Mouse (Mus musculus): Measurements from ENCODE around the gene Olah. TPM values are rescaled to one million over a fixed set of nuclear protein-coding genes. Genes with fewer than 3 reads are reported as not detected.

Gene Olah
- 0.25 TPM in 1 of 2 replicates, not detected in the other for total RNA-seq (2023)

GRCm38 (mm10) chr2:3397110-3397509 lies at the start of gene Olah:
Gene Olah, minus strand, starts transcription at chr2:3397210.

GRCm38 (mm10) chr2:3423841-3424578 lies 27.0 kb upstream of the Olah start, which contains the start of gene Dclre1c:
Gene Dclre1c, plus strand, starts transcription at chr2:3424131.

GRCm38 (mm10) chr2:3422548-3422947 lies 25.5 kb upstream of the Olah start, which contains the start of gene Meig1:
Gene Meig1, minus strand, starts transcription at chr2:3422648.

DNA sequence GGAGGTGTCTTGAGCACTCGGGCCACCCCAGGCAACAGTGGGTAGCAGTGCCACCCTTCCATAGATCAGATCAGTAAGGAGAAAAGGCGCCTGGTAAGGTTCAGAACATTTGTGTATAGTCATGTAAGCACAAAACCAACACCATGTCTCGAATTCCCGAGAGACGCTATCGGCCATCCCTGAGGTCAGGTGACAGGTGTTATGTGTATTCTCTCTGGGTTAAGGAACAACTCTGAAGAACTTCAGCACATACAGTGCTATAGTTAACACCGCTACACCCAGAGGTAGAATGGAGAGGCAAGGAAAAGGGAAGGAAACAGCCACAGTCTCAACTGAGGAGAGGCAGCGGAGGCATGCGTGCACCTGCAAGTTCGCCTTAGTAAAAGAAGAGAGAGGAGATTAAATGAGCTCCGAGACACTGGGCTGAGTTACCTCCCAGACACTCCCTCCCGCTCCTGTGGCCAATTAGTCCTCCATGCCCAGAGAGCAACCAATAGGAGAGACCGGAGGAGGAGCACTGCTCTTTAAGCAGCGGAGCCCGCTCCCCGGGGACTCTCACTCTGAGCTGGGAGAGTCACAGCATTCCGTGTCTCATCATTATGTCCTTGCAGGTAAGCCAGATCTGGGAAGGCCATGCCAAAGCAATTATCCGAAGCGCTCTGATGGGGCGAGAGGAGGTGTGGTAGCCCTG lies 61.3 kb downstream of the Olah start, which contains the start of gene Acbd7:
Gene Acbd7 (plus strand): TSS at position 558 of the 691 bp plus-strand sequence.

DNA sequence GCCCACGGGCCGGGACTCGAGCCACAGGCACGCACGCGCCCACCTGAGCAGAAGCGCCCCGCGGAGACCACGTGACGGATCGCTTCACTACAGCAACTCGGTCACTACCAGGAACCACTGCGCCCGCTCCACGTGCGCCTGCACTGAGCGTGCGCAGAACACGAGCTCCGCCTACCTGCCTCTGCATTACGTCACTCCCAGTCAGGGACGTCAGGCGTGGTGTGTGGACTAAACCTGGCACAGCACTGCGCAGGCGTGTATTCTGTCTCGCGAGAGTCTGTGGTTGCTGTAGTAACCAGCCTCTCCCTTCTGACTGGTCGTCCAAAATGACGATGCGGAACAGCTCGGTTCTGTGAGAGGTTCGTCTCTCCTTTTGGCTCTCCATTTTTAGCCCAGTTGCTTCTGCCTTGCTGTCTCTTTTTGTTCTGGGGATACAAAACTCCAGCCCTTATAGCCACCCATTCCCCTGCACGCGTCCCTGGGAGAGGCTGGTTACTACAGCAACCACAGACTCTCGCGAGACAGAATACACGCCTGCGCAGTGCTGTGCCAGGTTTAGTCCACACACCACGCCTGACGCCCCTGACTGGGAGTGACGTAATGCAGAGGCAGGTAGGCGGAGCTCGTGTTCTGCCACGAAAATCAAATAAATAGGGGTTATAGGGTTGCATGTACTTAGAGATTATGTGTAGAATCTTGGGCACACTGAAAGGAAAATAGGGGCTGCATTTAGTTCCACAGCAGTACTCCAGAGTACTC lies 64.3 kb downstream of the Olah start, which contains the start of gene Rpp38:
Gene Rpp38 (minus strand): TSS at position 160 of the 759 bp plus-strand sequence.

Other genes with a start within 250 kb of the Olah start
- gene Nmt2, start 113.0 kb downstream of the Olah start, total RNA-seq (2023): 6.9 and 10.6 TPM in 2 replicates
- gene Rpp38, start 64.6 kb downstream of the Olah start, total RNA-seq (2023): 0.66 TPM in 1 of 2 replicates, not detected in the other
- not detected in 2 replicates for gene Acbd7, start 61.0 kb downstream of the Olah start, total RNA-seq (2023)
- gene Meig1, start 25.4 kb upstream of the Olah start, total RNA-seq (2023): 2.7 TPM in 1 of 2 replicates, not detected in the other
- 70.9 and 115 TPM in 2 replicates for gene Dclre1c, start 26.9 kb upstream of the Olah start, total RNA-seq (2023)
- 1.3 and 1.8 TPM in 2 replicates for gene Suv39h2, start 77.8 kb upstream of the Olah start, total RNA-seq (2023)
- gene Gm45902, start 115.6 kb upstream of the Olah start, total RNA-seq (2023): 15.1 and 19.4 TPM in 2 replicates
- 97.2 and 130 TPM in 2 replicates for gene Hspa14, start 115.6 kb upstream of the Olah start, total RNA-seq (2023)
- 0.92 and 1.1 TPM in 2 replicates for gene Cdnf, start 115.8 kb upstream of the Olah start, total RNA-seq (2023)
- gene Fam107b, start 173.3 kb upstream of the Olah start, total RNA-seq (2023): 382 and 393 TPM in 2 replicates